Mouse (Mus musculus): Measurements from ENCODE around the gene Grb2.

The Grb2 gene

GRCm38 (mm10) chr11:115689137-115689915 lies 19.1 kb downstream of the Grb2 start:
- DNase-seq (ENCODE audit: low spot score in 2 of 2) = no peak

DNA sequence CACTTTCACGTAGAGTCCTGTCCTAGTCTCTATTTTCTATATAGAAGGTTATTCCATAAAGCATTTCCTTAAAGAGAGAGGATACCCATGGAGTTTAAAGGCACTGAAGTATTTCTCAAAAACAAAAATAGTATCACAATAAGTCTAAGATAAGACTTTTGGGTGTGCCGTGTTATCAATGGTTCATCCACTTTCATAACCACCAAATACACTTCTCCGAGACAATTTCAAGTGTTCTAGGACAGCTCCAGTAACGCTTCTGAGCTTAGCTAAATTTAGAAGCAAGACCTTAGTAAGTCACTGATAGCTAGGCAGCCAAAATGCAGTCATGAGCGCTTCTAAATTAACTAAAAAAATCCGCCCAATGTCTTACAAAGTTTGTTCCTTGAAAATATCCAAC lies 22.0 kb downstream of the Grb2 start:
- DNase-seq (ENCODE audit: low spot score in 2 of 2) = no peak

- no peak for DNase-seq (ENCODE audit: low spot score in 2 of 2)
Observed at GRCm38 (mm10) chr11:115685954-115686353, 22.4 kb downstream of the Grb2 start.

DNA sequence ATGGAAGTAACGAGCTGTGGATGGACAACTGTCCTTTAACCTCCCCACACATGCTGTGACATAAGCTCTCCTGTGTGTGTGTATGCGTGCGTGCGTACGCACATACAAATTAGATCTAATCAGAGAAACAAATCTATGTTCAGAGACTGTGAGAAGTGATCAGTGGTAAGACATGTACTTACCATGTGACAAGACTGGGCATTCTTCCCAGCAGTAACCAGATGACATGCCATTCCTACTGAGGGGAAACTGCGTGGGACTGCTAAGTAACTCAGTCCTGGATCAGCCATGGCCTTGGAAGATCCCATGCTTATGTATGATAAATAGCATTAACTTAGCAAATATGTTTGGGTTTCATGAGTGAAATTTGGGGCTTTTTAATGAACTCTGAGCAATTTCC lies 23.5 kb downstream of the Grb2 start:
- no peak for DNase-seq (ENCODE audit: low spot score in 2 of 2)

GRCm38 (mm10) chr11:115683326-115683725 lies 25.1 kb downstream of the Grb2 start:
- no peak for DNase-seq (ENCODE audit: low spot score in 2 of 2)

- no peak for DNase-seq (ENCODE audit: low spot score in 2 of 2)
Observed at GRCm38 (mm10) chr11:115682411-115682810, 26.0 kb downstream of the Grb2 start.

DNA sequence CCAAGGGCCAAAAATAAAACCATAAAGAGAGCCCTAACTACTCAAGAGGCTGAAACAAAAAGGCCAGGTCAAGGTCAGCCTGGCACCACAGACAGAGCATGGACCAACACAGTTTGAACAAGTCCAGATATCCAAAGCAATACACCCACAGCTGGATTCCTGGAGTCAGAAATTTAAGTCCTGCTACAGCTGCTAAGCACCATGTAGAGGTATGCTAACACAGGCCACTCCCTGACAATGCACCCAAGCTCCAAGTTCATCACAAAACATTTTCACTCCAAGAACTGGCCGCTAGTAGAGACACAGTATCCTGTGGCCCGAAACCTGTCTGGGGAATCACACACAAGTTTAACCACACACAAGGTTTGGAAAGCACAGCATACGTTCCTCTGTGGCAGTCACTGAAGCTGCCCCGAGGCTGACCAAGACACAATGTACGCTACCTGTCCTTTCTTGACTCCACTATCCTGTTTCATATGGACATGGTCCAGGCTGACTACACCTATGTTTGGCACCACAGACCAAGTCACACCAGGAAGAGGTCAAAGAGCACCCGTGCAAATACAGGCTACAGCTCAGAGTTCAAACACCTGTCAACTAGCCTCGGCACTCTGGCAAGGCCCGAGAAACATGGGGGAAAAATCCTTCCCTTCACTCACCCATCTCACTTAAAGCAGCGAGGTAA lies 28.7 kb downstream of the Grb2 start:
- no peak for DNase-seq (ENCODE audit: low spot score in 2 of 2)

DNA sequence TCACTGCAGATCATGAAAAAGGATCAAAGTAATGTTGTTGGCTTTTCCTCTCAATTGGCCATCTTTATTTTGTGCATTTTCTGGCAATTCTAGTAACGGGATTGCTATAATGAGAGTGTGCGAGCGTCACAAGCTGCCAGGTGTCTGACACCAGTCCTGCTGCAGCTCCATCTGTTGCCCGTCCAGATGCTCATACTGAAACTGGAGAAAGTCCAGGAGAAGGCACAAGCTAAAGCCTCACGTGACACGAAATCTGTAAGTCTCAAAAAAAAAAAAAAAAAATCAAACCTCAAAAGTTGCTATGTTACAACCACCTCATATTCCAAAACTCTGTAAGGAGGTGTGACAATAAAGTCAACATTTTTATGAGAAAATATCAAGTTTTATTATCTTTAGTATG lies 29.5 kb downstream of the Grb2 start:
- DNase-seq (ENCODE audit: low spot score in 2 of 2) = no peak

- no peak for DNase-seq (ENCODE audit: low spot score in 2 of 2)
Observed at GRCm38 (mm10) chr11:115677511-115677910, 30.9 kb downstream of the Grb2 start.

DNA sequence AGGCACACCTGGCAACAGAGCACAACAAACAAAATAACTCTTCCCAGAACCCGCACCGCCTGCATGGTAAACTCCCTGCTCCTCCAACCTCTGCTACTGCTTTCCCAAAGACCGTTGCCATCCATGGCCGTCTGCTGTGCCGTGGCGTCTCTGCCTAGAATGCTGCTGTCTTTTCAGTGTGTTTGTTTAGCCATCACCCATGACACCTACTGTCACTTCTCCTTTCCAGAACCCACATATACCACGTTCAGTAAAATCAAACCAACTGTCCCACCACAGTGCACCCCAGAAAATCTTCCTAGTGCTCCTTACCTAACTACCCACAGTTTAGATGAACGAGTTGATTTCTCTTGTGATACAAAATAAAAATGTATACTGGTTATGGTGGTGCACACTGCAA lies 31.7 kb downstream of the Grb2 start:
- no peak for DNase-seq (ENCODE audit: low spot score in 2 of 2)

DNA sequence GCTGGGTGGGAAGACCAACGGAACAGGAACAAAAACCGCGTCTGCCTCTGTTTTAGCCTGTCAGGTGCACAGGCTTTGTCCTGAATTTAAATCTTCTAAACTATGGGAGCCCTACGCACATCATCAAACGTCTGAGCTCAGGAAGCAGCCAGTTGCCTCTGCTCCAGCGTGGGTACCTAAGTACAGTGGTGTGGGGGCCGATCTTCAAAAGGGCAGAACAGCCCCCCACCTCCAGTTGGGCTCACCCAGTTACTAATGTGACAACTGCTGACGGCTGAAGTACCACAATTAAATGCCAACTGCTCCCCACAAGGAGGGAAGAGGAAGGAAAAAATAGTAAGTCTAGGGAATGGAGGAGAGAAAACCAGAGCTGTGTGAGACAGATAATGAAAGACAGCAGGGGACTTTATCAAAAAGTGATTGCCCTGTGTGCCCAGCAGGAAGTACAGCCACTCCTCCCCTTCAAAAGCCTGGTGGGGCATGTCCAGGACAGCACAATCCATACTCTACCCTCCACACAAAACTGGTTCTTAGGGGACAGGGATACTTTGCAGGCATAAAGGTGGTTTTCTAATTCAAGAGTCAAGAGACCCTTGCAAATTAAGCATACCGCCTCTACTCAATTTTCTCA lies 34.0 kb downstream of the Grb2 start:
- peak in 1 of 2 experiments; percentile 23 for DNase-seq (ENCODE audit: low spot score in 2 of 2)

GRCm38 (mm10) chr11:115673471-115674234 lies 34.7 kb downstream of the Grb2 start:
- no peak for DNase-seq (ENCODE audit: low spot score in 2 of 2)

DNA sequence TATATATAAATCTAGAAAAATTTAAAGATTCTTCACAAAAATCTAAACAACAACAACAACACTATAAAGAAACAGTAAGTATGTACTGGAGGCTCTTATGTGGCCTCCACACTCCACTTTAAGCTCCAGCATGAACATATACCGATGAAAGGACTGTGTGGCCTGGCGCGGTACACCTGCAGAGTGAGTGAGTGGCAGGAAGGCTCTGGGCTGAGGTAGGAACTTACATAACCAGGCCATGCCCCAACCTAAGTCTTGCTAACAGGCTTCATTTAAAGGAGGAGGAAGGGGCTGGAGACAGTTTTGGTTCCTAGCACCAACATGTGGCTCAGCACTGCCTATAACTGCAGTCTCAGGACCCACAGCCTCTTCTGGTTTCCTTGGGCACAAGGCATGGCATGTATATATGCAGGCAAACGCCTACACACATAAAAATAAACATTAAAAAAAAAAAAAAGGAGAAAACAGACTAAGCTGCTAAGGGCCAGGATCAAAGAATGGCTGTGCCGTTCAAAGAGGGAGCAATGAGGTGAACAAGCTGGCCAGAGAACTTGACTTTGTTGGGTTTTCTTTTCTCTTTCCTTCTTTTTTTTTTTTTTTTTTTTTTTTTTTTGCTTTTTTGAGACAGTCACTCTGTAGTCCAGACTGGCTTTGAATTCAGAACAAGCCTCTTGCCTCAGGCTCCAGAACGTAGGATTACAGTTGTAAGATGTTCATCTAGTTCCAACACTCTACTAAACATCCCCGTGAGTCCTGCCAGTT lies 36.0 kb downstream of the Grb2 start:
- DNase-seq (ENCODE audit: low spot score in 2 of 2) = no peak

GRCm38 (mm10) chr11:115670451-115671050 lies 37.8 kb downstream of the Grb2 start:
- DNase-seq (ENCODE audit: low spot score in 2 of 2) = peak in 1 of 2 experiments; percentile 33

GRCm38 (mm10) chr11:115663676-115664335 lies 44.6 kb downstream of the Grb2 start:
- DNase-seq (ENCODE audit: low spot score in 2 of 2) = no peak

GRCm38 (mm10) chr11:115660376-115660775 lies 48.0 kb downstream of the Grb2 start:
- DNase-seq (ENCODE audit: low spot score in 2 of 2) = no peak

GRCm38 (mm10) chr11:115658521-115658920 lies 49.9 kb downstream of the Grb2 start:
- DNase-seq (ENCODE audit: low spot score in 2 of 2) = no peak

- no peak for DNase-seq (ENCODE audit: low spot score in 2 of 2)
Observed at GRCm38 (mm10) chr11:115654128-115654527, 54.3 kb downstream of the Grb2 start.

GRCm38 (mm10) chr11:115653194-115653593 lies 55.2 kb downstream of the Grb2 start:
- no peak for DNase-seq (ENCODE audit: low spot score in 2 of 2)

- no peak for DNase-seq (ENCODE audit: low spot score in 2 of 2)
Observed at GRCm38 (mm10) chr11:115651680-115652079, 56.7 kb downstream of the Grb2 start.

Measured in frontal cortex, postnatal 14 days (tissue).